Mouse (Mus musculus) thymus, adult 2 months (tissue): ENCODE data around the gene Slc23a2. TPM values are rescaled to one million over a fixed set of nuclear protein-coding genes. Genes with fewer than 3 reads are reported as not detected.

ENCODE experiments used
- DNase-seq: peaks from one replicate; pipeline ENCODE4 v3.0.0; 2021
- H3K27ac ChIP-seq: fragments of 200-500 bp; 2 replicates; pipeline ENCODE4 v1.5.1; 2012; ENCODE audit warnings: low read length, control low read depth; ENCODE audit not compliant: control insufficient read depth, insufficient read depth
- H3K27me3 ChIP-seq: fragments of 200-500 bp; 2 replicates; pipeline ENCODE4 v1.6.1; 2012; ENCODE audit warnings: mild to moderate bottlenecking, low read length, moderate library complexity, mixed read lengths; ENCODE audit not compliant: control insufficient read depth, insufficient read depth
- H3K36me3 ChIP-seq: fragments of 200-500 bp; 2 replicates; pipeline ENCODE4 v1.6.1; 2012; ENCODE audit warnings: mild to moderate bottlenecking, low read length, moderate library complexity; ENCODE audit not compliant: control insufficient read depth, insufficient read depth
- H3K4me1 ChIP-seq: fragments of 200-500 bp; replicated peaks from 2 replicates; pipeline ENCODE4 v1.6.1; 2012; ENCODE audit warnings: low read length; ENCODE audit not compliant: control insufficient read depth, insufficient read depth
- H3K4me3 ChIP-seq: fragments of 200-500 bp; 2 replicates; pipeline ENCODE4 v1.5.1; 2012; ENCODE audit warnings: mild to moderate bottlenecking, low read length, control low read depth, moderate library complexity; ENCODE audit not compliant: control insufficient read depth, insufficient read depth
- CTCF ChIP-seq: fragments of 200-500 bp; IDR thresholded peaks from 2 replicates; pipeline ENCODE4 v1.5.1; 2012; ENCODE audit warnings: mild to moderate bottlenecking, control low read depth, low read length, moderate library complexity, borderline replicate concordance; ENCODE audit not compliant: control insufficient read depth, poor library complexity, insufficient read depth; ENCODE audit errors: extremely low read depth
- POLR2A ChIP-seq: fragments of 200-500 bp; IDR thresholded peaks from 2 replicates; pipeline ENCODE4 v1.6.1; 2012; ENCODE audit warnings: mild to moderate bottlenecking, low read length, control low read depth, moderate library complexity; ENCODE audit not compliant: control insufficient read depth, poor library complexity, insufficient read depth; ENCODE audit errors: extremely low read depth
- WGBS: fragments of 180-500 bp; shearing (Covaris S2); methylation state at CpG from one replicate; pipeline ENCODE4 v1.1.7; 2018; 5-methylcytosine and 5-hydroxymethylcytosine counted together
- polyA plus RNA-seq: library from polyadenylated mRNA; depleted of rRNA; stranded (reverse); fragments of >200 nt; gene quantifications from 2 replicates; pipeline ENCODE4 v1.2.3, GENCODE M21; 2012

The Slc23a2 gene
- polyA plus RNA-seq, 1 experiment, result 51.7 TPM

DNA sequence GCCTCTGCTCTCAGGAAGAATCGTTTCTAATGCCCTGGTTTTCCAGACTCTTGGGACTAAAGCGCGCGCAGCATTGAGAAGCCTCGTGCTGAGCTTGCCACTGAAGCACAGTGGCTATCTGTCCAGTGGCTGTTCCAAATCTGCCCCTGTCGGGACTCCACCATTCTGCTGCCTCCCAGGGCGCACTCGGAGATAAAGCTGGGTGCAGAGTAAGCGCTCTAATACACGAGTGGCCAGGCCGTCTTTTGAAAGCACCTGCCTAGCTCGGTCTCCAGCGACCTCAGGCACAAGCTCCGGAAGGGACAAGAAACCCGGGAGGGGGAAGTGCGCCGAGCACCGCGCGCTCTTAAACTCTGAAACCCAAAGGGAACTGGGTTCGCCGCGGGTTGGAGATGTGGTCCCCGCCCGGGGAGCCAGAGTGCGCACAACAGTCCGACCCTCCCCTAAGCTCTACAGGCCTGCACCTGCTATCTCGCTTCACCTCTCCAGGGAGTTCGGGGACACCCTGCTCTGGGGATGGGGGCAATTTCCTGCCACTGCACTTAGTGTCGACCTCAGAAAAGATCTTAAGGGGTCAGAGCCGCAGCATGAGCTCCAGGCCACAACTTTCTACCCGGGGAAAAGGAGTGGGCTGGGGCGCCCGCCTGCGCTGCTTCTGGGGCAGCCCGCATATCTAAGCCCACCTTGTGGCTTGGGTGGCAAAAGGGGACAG lies 115.9 kb downstream of the Slc23a2 start:
- no peaks in the 10 kb centered on the region for H3K36me3 ChIP-seq
- WGBS, result under 1% methylated on average over 36 of the region's 36 CpGs
- no peaks in the 10 kb centered on the region for H3K27me3 ChIP-seq
- H3K4me1 ChIP-seq, result peaks cover 35% of the 10 kb centered on the region
- H3K4me3 ChIP-seq, result peak overlapping the region; percentile 80
- no peak for TF ChIP-seq POLR2A
- peak; percentile 17; the same call in 1 of the 2 replicates for TF ChIP-seq CTCF
- H3K27ac ChIP-seq, result peak overlapping the region; percentile 72
- peak; percentile 71 for DNase-seq

DNA sequence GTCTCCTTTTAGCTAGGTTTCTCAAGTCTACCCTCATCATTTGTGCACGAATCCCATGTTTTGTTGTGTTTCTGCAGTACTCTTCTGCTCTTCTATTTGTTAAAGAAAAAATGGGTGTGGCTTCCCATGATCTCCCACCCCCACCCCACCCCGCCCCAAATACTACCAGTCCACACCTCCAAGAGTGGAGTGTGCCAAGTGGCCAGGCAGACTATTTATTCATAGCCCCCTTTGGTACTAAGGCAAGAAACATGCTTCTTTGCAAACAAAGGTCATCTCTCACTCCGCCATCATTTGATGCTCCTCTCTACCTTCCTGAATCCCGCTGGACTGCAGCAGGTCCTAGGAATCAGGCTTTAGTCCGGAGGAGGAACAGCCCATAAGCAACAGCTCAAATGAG lies 116.8 kb downstream of the Slc23a2 start:
- H3K4me3 ChIP-seq, result peak overlapping the region; percentile 13; the same call in 1 of the 2 replicates
- DNase-seq, result no peak
- WGBS, result 22% methylated on average over 5 of the region's 5 CpGs
- H3K27ac ChIP-seq, result no peak overlapping the region
- no peaks in the 10 kb centered on the region for H3K27me3 ChIP-seq
- peaks cover 45% of the 10 kb centered on the region for H3K4me1 ChIP-seq
- H3K36me3 ChIP-seq, result no peaks in the 10 kb centered on the region
- TF ChIP-seq POLR2A, result no peak
- no peak for TF ChIP-seq CTCF

DNA sequence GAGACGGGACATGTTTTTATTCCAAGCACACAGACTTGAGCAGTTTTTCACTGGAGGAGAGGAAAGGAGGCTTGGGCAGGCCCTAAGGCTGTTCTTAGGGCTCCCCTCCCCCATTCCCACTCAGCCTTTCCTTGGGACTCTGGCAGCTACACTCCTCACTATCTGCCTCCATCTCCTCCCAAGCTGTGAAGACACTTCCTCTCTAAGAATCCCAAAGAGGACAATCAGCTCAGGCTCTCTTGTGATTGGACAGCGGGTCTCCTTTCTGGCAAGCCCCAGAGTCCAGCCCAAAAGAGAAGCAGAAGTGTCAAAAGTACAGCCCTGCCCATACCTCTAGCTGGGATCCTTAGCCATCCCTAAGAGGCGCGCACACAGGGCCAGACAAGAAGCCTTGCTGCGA lies 117.5 kb downstream of the Slc23a2 start:
- 47% methylated on average over 5 of the region's 5 CpGs for WGBS
- Histone ChIP-seq H3K4me1 (peaks cover 52% of the 10 kb centered on the region), H3K27ac (no peak overlapping the region; the same call in 1 of the 2 replicates), H3K27me3 (no peaks in the 10 kb centered on the region), H3K36me3 (no peaks in the 10 kb centered on the region), H3K4me3 (no peak overlapping the region)
- DNase-seq, result no peak
- no peak for TF ChIP-seq CTCF
- no peak for TF ChIP-seq POLR2A

DNA sequence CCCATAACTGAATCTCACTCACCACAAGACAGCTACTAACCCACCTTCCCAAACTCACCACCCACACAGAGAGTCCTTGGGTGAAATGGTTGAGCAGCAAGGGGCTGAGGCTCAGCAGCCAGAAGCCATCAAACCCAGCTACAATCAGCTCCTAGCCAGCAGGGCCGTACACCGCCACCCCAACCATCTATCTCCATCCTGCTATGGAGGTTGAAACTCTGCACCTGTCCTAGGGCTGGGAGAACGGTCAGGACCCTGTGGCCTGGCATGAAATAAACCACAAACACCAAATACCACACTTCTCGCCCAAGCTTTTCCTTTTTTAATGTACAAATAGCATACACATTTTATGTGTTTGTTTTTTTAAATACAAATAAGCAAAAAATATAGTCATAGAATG lies 120.9 kb downstream of the Slc23a2 start:
- WGBS, result 7% methylated on average over 4 of the region's 4 CpGs
- H3K27ac ChIP-seq, result no peak overlapping the region
- H3K36me3 ChIP-seq, result no peaks in the 10 kb centered on the region
- peaks cover 61% of the 10 kb centered on the region for H3K4me1 ChIP-seq
- no peak for TF ChIP-seq CTCF
- H3K4me3 ChIP-seq, result no peak overlapping the region
- no peaks in the 10 kb centered on the region for H3K27me3 ChIP-seq
- no peak for DNase-seq

DNA sequence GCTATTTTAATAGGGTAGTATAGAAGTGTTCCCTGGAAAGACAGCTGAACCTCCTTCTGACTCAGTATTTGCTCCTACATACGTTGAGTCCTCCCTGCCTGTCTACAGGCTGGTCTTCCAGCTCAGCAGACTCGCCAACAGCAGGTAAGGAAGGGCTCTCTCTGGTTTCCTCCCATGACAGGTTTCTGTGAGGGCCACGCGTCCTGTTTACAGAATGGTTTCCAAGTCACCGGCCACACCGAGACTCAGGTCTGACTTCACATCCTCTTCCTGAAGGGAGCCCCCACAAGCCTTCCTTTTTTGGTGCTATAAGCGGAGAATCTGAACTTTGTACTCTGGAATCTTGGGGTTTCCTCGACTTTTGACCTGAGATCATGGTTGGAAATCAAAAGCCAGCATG lies 122.3 kb downstream of the Slc23a2 start:
- H3K4me1 ChIP-seq, result peaks cover 62% of the 10 kb centered on the region
- H3K27ac ChIP-seq, result peak overlapping the region; percentile 76
- TF ChIP-seq CTCF (no peak), POLR2A (no peak)
- no peaks in the 10 kb centered on the region for H3K36me3 ChIP-seq
- H3K4me3 ChIP-seq, result no peak overlapping the region
- 9% methylated on average over 8 of the region's 8 CpGs for WGBS
- H3K27me3 ChIP-seq, result no peaks in the 10 kb centered on the region
- DNase-seq, result peak; percentile 59

DNA sequence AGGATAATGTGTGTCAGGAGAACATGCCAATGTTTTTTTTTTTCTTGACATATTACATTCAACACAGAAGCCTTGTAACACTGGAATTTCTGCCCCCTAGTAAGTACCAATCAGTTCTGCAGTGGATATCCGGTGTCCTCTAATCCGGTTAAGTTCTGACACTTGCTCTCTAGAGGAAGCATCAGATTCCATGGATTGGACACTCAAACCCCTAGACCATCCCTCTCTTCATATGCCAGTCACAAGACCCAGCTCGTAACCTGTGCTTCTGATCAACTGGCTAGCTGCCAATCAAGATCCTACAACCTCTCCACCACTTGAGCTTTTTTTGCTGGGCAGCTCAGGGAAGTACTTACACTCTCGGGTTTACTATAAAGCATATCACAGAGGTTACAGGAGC lies 123.3 kb downstream of the Slc23a2 start:
- TF ChIP-seq POLR2A (no peak), CTCF (no peak)
- H3K36me3 ChIP-seq, result no peaks in the 10 kb centered on the region
- no peaks in the 10 kb centered on the region for H3K27me3 ChIP-seq
- peaks cover 58% of the 10 kb centered on the region for H3K4me1 ChIP-seq
- H3K27ac ChIP-seq, result peak overlapping the region; percentile 99
- WGBS, result 39% methylated on average over 4 of the region's 4 CpGs
- H3K4me3 ChIP-seq, result no peak overlapping the region
- peak; percentile 17 for DNase-seq
